Comparison of ENCODE assay signal across 11 mouse cellular contexts in genomic region chr16:76454741-76455465, GRCm38 (mm10).
DNase-seq lines count a peak whose midpoint lies in the region; ATAC-seq lines count a peak whose summit lies in the region.
"Had no signal": no experiment of that assay in that cellular context is flagged by ENCODE, and none has a peak within 500 bp of the region (broad histone marks: within the 10 kb centered on the region; RNA-seq: fewer than 3 reads in every experiment).

No protein-coding gene starts in this region.

- peaks cover 32% of the 10 kb centered on the region for H3K4me1 ChIP-seq in kidney, embryonic 16.5 days (ENCODE audit: insufficient read depth, low read length)
- H3K4me1 ChIP-seq in lung, embryonic 16.5 days (replicated peaks; ENCODE audit: control insufficient read depth, insufficient read depth, low read length), result peaks cover 13% of the 10 kb centered on the region; the same call in 1 of the 2 replicates
- peaks cover 30% of the 10 kb centered on the region for H3K4me1 ChIP-seq in embryonic facial prominence, embryonic 10.5 days

- peaks cover 6% of the 10 kb centered on the region for H3K9me3 ChIP-seq in kidney, embryonic 16.5 days (ENCODE audit: low read length)
- H3K9me3 ChIP-seq in lung, embryonic 16.5 days (ENCODE audit: control insufficient read depth, low read length), result peaks cover 5% of the 10 kb centered on the region
- peaks cover 4% of the 10 kb centered on the region for H3K9me3 ChIP-seq in embryonic facial prominence, embryonic 10.5 days

- no peak overlapping the region for H3K4me3 ChIP-seq in kidney, embryonic 16.5 days (ENCODE audit: low read length)
- H3K4me3 ChIP-seq in lung, embryonic 16.5 days (ENCODE audit: low read length), result no peak overlapping the region
- H3K4me3 ChIP-seq in embryonic facial prominence, embryonic 10.5 days, result no peak overlapping the region
- H3K4me3 ChIP-seq: hindbrain, embryonic 12.5 days had no signal

- H3K27ac ChIP-seq in kidney, embryonic 16.5 days (ENCODE audit: low read length), result peak overlapping the region; percentile 71; the same call in 1 of the 2 replicates
- H3K27ac ChIP-seq in lung, embryonic 16.5 days (ENCODE audit: low read length), result no peak overlapping the region
- no peak overlapping the region for H3K27ac ChIP-seq in embryonic facial prominence, embryonic 10.5 days (replicated peaks)
- H3K27ac ChIP-seq: hindbrain, embryonic 12.5 days had no signal

- DNase-seq in cerebellum, postnatal 36 days, result peak; percentile 14 to 16
- DNase-seq in cerebellum, adult 11-12 months, result no peak
- DNase-seq in 416B (ENCODE audit: low read depth), result peak; percentile 42
- DNase-seq in embryo, embryonic 9.5 days (ENCODE audit: extremely low spot score), result no peak
- no peak for DNase-seq in embryonic facial prominence, embryonic 10.5 days (ENCODE audit: low spot score)
- DNase-seq in left cerebral cortex, postnatal 14 days (ENCODE audit: low spot score in 2 of 2), result no peak
- DNase-seq: left cerebral cortex, postnatal 4 days; right cerebral cortex, postnatal 4 days had no signal

- ATAC-seq in kidney, embryonic 16.5 days (ENCODE audit: low FRiP score, low TSS enrichment), result peak; percentile 67
- 0 out of 2 replicates have a peak, but pooled peaks have one; percentile 36 for ATAC-seq in lung, embryonic 16.5 days (ENCODE audit: low read depth)

- WGBS in kidney, embryonic 16.5 days, result 38% methylated on average over 17 of the region's 17 CpGs
- 48% methylated on average over 17 of the region's 17 CpGs for WGBS in lung, embryonic 16.5 days
- WGBS in embryonic facial prominence, embryonic 10.5 days, result 84% methylated on average over 17 of the region's 17 CpGs

- H3K4me2 ChIP-seq in kidney, embryonic 16.5 days (replicated peaks; ENCODE audit: low read depth, low read length), result no peak overlapping the region
- peak overlapping the region; percentile 20 for H3K4me2 ChIP-seq in lung, embryonic 16.5 days (ENCODE audit: low read depth, low read length)
- H3K4me2 ChIP-seq: hindbrain, embryonic 12.5 days had no signal

- no peaks in the 10 kb centered on the region for H3K27me3 ChIP-seq in kidney, embryonic 16.5 days (ENCODE audit: insufficient read depth, low read length)
- H3K27me3 ChIP-seq in lung, embryonic 16.5 days (ENCODE audit: control insufficient read depth, insufficient read depth, low read depth, low read length), result no peaks in the 10 kb centered on the region
- H3K27me3 ChIP-seq in embryonic facial prominence, embryonic 10.5 days (replicated peaks; ENCODE audit: low read depth, poor library complexity, severe bottlenecking), result no peaks in the 10 kb centered on the region; the same call in 1 of the 2 replicates
- H3K27me3 ChIP-seq: hindbrain, embryonic 12.5 days had no signal

- H3K36me3 ChIP-seq in kidney, embryonic 16.5 days (ENCODE audit: insufficient read depth, low read length), result no peaks in the 10 kb centered on the region
- H3K36me3 ChIP-seq in lung, embryonic 16.5 days (ENCODE audit: control insufficient read depth, insufficient read depth, low read length), result no peaks in the 10 kb centered on the region
- H3K36me3 ChIP-seq in embryonic facial prominence, embryonic 10.5 days (replicated peaks), result no peaks in the 10 kb centered on the region
- H3K36me3 ChIP-seq: hindbrain, embryonic 12.5 days had no signal

- intact Hi-C loops in left cerebral cortex, postnatal 14 days (cut with DNase I), result no loop called here

- no peak overlapping the region for H3K9ac ChIP-seq in kidney, embryonic 16.5 days (replicated peaks; ENCODE audit: low read length)
- no peak overlapping the region for H3K9ac ChIP-seq in lung, embryonic 16.5 days (ENCODE audit: low read length)
- H3K9ac ChIP-seq: hindbrain, embryonic 12.5 days had no signal

Comparison
In these comparisons a context has a peak if more than half of its experiments do, and no peak if none do; other contexts are left out.
1. DNase-seq: peak in cerebellum, postnatal 36 days (2 of 2) and 416B (single experiment); none in cerebellum, adult 11-12 months (single experiment), embryo, embryonic 9.5 days (single experiment), embryonic facial prominence, embryonic 10.5 days (single experiment) and left cerebral cortex, postnatal 14 days (0 of 2).